Mouse (Mus musculus): ENCODE results near the gene Uck2.

GRCm38 (mm10) chr1:167295679-167296402 is 10.7 kb upstream of the Uck2 start:
- no peak for TF ChIP-seq CTCF (conservative IDR thresholded peaks at IDR 0.05; ENCODE audit: low read length)
- no peak for TF ChIP-seq NANOG (IDR thresholded peaks at IDR 0.05; ENCODE audit: borderline replicate concordance, low read length)

Measured in E14TG2a.4 (cell line).